Mouse (Mus musculus) colon, adult 2 months (tissue): ENCODE results near the gene Gng10. TPM values are rescaled to one million over a fixed set of nuclear protein-coding genes. Genes with fewer than 3 reads are reported as not detected.

Experiments
- polyA plus RNA-seq: library from polyadenylated mRNA; depleted of rRNA; stranded (reverse); fragments of >200 nt; gene quantifications from 2 replicates; pipeline ENCODE4 v1.2.3, GENCODE M21; 2012; rRNA removed

Gng10 gene
- 16.1 and 22.7 TPM in 2 replicates for polyA plus RNA-seq

GRCm38 (mm10) chr4:59034918-59035785, at the start of gene Gng10:
Gene Gng10 (plus strand): TSS chr4:59035088.

GRCm38 (mm10) chr4:58986540-58987190, 48.2 kb upstream of the Gng10 start, which contains the start of gene Ptgr1:
Gene Ptgr1 (minus strand): TSS chr4:58987119.

GRCm38 (mm10) chr4:58994762-58995161, 40.1 kb upstream of the Gng10 start, which contains the start of gene Dnajc25:
Gene Dnajc25 (plus strand): TSS chr4:58995062.

GRCm38 (mm10) chr4:59002948-59003805, 31.7 kb upstream of the Gng10 start, which contains the start of gene Gm20503:
Gene Gm20503 (plus strand): TSS chr4:59003210.

Other genes with a start within 250 kb of the Gng10 start
- 0.21 TPM in 1 of 2 replicates, not detected in the other for gene Olfr267, start 247.4 kb upstream of the Gng10 start, polyA plus RNA-seq
- 31.2 and 41.3 TPM in 2 replicates for gene Ecpas, start 122.3 kb upstream of the Gng10 start, polyA plus RNA-seq
- gene Zkscan16, start 91.5 kb upstream of the Gng10 start, polyA plus RNA-seq, result not detected in 2 replicates
- gene Ptgr1, start 48.0 kb upstream of the Gng10 start, polyA plus RNA-seq, result 4.8 and 5.7 TPM in 2 replicates
- gene Dnajc25, start 40.0 kb upstream of the Gng10 start, polyA plus RNA-seq, result 3.7 and 5.3 TPM in 2 replicates
- 0.98 and 1.4 TPM in 2 replicates for gene Gm20503, start 31.9 kb upstream of the Gng10 start, polyA plus RNA-seq
- gene AI481877, start 103.9 kb downstream of the Gng10 start, polyA plus RNA-seq, result 0.06 TPM in 1 of 2 replicates, not detected in the other
- gene Ugcg, start 154.2 kb downstream of the Gng10 start, polyA plus RNA-seq, result 52.7 and 69.0 TPM in 2 replicates